Mouse (Mus musculus) embryonic stem cell, embryonic (primary cell): Measurements from ENCODE around the gene Tmem179.

ENCODE experiments used
- CTCF ChIA-PET, 4 experiments: fragments of 300-600 bp in 2 of 4; fragments of 350-600 bp in 2 of 4; sonication (Branson Sonifier 250); formaldehyde crosslinking; loops; one replicate each; lab custom pipeline; 2022; ENCODE audit warnings: inconsistent platforms in 2 of 4; lab: Charles Lee
- POLR2A ChIA-PET, 4 experiments: fragments of 300-600 bp in 2 of 4; fragments of 350-600 bp in 2 of 4; sonication (Branson Sonifier 250); formaldehyde crosslinking; loops; one replicate each; lab custom pipeline; 2022; ENCODE audit warnings: antibody characterized with exemption in 4 of 4, inconsistent platforms in 1 of 4; lab: Charles Lee

Tmem179 gene

GRCm38 (mm10) chr12:112516697-112517337, at the start of gene Tmem179:
Tmem179 (minus strand) TSS chr12:112516747.
- ChIA-PET POLR2A (interaction anchor here in 3 of 4 experiments (0.6 to 1.7 kb wide), 10 partner anchors 10 to 411 kb away, joined by 3 to 6 read pairs (median 3); partner anchors contain the start of gene Siva1 (in 1 of the 3)), CTCF (interaction anchor here (0.6 to 1.5 kb wide), 10 partner anchors 20 to 113 kb away, joined by 3 to 15 read pairs (median 4); no protein-coding TSS in a partner anchor)

DNA sequence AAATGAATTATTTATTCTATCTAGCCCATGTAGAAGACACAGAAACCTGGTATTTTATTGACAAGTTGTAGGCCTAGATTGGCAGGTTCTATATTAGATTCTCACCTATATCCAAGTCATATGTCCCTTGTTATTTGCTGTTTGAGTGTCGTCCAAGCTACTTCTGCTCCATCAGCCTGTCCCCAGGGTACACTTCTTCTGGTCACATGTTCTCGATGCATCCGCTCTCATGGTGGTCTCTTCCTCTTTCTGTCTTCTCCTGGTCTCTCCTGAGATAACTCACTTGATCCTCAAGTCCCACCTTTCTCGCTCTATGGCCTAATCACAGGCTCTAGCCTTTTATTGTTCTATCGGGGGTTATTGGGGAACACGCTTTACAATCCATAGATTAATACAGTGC, 46.5 kb upstream of the Tmem179 start:
- CTCF ChIA-PET: interaction anchor here in 2 of 4 experiments (1.1 to 3.5 kb wide), 2 partner anchors 11 to 43 kb away, joined by 6 to 27 read pairs; no protein-coding TSS in a partner anchor
- POLR2A ChIA-PET: interaction anchor here in 2 of 4 experiments (0.7 to 9.4 kb wide), 7 partner anchors 9 to 64 kb away, joined by 3 to 128 read pairs (median 3); no protein-coding TSS in a partner anchor

DNA sequence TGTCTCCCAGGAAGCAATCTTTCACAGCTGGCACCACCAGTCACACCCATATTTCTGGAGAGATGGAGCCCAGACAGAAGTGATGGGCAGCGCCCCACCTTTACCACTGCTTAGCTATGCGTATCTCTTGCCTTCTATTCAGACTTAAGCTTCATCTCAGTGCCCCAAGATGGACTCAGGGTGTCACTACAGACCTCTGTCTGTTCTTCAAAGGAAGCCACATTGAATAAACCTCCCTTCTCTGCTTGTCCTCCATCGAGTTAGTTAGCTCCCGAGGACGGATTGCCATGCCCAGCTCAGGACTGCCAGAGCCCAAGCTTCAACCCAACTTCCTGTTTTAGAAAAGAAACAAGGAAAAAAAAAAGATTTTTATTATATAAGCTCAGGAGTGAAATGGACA, 45.9 kb upstream of the Tmem179 start:
- POLR2A ChIA-PET: interaction anchor here in 3 of 4 experiments (0.6 to 9.4 kb wide), 9 partner anchors 11 to 458 kb away, joined by 3 to 128 read pairs (median 3); no protein-coding TSS in a partner anchor

DNA sequence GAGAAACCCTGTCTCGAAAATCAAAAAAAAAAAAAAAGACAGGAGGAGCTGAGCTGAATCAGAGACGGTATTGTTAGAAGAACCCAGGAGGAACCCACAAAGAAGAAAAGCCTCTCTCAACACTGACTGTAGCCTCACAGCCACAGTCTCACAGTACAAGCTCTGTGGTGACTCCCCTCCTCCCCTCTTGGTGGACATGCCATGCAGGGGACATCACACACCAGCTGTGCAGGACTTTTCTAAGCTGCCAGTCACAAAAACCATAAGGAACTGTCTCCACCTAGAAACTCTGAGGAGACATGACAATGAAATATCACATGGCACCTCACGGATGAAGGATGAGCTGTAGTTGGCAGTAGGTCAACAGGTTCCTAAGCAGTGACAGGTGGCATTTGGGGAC, 44.6 kb upstream of the Tmem179 start:
- ChIA-PET CTCF (interaction anchor here (0.6 to 3.5 kb wide), 26 partner anchors 8 to 187 kb away, joined by 3 to 29 read pairs (median 4); partner anchors contain the start of gene Adssl1 (in 1 of the 4)), POLR2A (interaction anchor here in 3 of 4 experiments (0.7 to 9.4 kb wide), 18 partner anchors 8 to 624 kb away, joined by 3 to 128 read pairs (median 7); partner anchors contain the start of genes Adssl1 (in 1 of the 3), Inf2 (in 1 of the 3) and Siva1 (in 1 of the 3))

More for the DNA sequence above, 45.9 kb upstream of the Tmem179 start:
- CTCF ChIA-PET: interaction anchor here (0.6 to 3.5 kb wide), 7 partner anchors 10 to 126 kb away, joined by 3 to 27 read pairs (median 5); no protein-coding TSS in a partner anchor

DNA sequence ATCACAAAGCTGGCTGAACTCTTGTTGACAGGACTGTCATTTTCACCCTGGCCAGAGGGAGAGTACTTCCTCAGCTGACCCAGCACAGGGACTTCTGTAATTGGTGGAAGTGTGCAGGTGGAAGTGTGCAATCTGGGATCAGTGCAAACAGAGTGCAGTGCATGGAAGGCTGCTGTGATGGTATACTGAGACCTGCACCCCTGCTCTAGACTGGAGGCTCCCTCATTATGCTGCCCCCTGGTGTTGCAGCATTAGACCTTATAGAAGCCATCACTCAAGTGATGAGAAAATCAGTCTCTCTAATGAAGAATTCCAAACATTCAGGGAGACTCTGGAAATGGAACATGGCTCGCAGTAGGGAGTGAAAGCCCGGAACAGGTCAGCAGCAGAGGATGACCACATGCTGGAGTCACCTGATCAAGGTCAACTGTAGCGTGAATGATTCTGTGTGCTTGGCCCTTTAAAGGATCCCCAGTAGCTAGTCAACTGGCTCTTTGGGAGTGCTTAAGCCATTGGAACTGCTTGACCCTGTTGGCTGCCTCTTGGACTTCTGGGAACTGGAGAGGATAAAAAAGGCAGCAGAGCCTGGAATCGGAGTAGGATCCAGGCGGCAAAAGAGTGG, 43.7 kb upstream of the Tmem179 start:
- CTCF ChIA-PET: interaction anchor here (0.5 to 3.5 kb wide), 32 partner anchors 8 to 425 kb away, joined by 3 to 29 read pairs (median 4); partner anchors contain the start of genes Adssl1 (in 1 of the 4), Akt1 (in 1 of the 4) and Siva1 (in 1 of the 4)

GRCm38 (mm10) chr12:112559671-112560070, 43.1 kb upstream of the Tmem179 start:
- ChIA-PET CTCF (interaction anchor here (0.5 to 3.5 kb wide), 25 partner anchors 7 to 116 kb away, joined by 3 to 29 read pairs (median 5); partner anchors contain the start of genes Akt1 (in 1 of the 4) and Siva1 (in 1 of the 4)), POLR2A (interaction anchor here in 2 of 4 experiments (0.5 to 9.4 kb wide), 31 partner anchors 8 to 234 kb away, joined by 3 to 128 read pairs (median 6); partner anchors contain the start of genes Adssl1 (in 2 of the 2), Siva1 (in 2 of the 2) and Inf2 (in 1 of the 2))

More for the DNA sequence above, 43.7 kb upstream of the Tmem179 start:
- POLR2A ChIA-PET: interaction anchor here in 2 of 4 experiments (0.5 to 9.4 kb wide), 31 partner anchors 8 to 623 kb away, joined by 3 to 128 read pairs (median 6); partner anchors contain the start of genes Siva1 (in 2 of the 2), Adssl1 (in 1 of the 2) and Inf2 (in 1 of the 2)

DNA sequence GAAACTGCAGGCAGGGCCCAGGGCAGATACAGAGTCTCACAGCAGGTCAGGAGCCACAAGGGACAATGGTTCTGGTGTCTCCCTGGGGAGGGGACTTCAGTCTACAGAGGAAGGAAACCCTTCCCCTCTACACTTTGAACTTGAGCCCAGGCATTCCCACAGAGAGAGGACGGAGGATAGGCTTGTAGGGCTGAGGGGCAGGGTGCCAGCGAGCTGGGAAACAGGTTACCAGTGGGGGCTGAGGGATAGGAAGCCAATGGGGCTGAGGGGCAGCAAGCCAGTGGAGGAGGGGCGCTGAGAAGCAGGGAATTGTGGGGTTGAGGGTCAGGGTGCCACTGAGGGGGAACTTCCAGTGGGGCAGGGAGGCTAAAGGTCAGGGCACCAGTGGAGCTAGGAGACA, 42.7 kb upstream of the Tmem179 start:
- POLR2A ChIA-PET: interaction anchor here in 2 of 4 experiments (0.8 to 9.4 kb wide), 30 partner anchors 7 to 250 kb away, joined by 3 to 128 read pairs (median 8); partner anchors contain the start of genes Adssl1 (in 2 of the 2), Inf2 (in 2 of the 2), Clba1 (in 1 of the 2) and Siva1 (in 1 of the 2)

DNA sequence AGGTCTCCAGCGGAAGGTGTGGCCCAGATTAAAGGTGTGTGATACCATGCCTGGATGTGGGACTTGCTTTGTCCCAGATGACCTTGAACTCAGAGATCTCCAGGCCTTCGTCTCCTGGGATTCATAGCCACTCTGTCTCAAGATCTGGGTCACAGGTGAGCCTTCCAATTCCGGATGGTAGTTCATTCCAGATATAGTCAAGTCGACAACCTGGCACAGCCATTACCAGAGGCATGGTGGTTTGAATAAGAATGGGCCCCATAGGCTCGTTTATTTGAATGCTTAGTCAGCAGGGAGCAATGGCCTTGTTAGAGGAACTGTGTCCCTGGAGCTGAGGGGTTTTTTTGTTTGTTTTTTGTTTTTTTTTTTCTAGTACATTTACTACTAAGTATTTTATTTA, 40.7 kb upstream of the Tmem179 start:
- CTCF ChIA-PET: interaction anchor here in 3 of 4 experiments (0.7 to 1.6 kb wide), 4 partner anchors 48 to 150 kb away, joined by 3 to 4 read pairs (median 3); no protein-coding TSS in a partner anchor

More for the DNA sequence above, 42.7 kb upstream of the Tmem179 start:
- CTCF ChIA-PET: interaction anchor here (0.5 to 3.5 kb wide), 23 partner anchors 7 to 547 kb away, joined by 3 to 29 read pairs (median 4); partner anchors contain the start of genes Akt1 (in 1 of the 4) and Siva1 (in 1 of the 4)

GRCm38 (mm10) chr12:112556531-112557060, 40.0 kb upstream of the Tmem179 start:
- CTCF ChIA-PET: interaction anchor here in 3 of 4 experiments (0.6 to 1.6 kb wide), 7 partner anchors 17 to 720 kb away, joined by 3 to 5 read pairs (median 4); no protein-coding TSS in a partner anchor
- POLR2A ChIA-PET: interaction anchor here in 3 of 4 experiments (0.6 to 9.4 kb wide), 21 partner anchors 11 to 1281 kb away, joined by 3 to 128 read pairs (median 4); partner anchors contain the start of genes Adssl1 (in 1 of the 3) and Siva1 (in 1 of the 3)

More for the DNA sequence above, 40.7 kb upstream of the Tmem179 start:
- POLR2A ChIA-PET: interaction anchor here (0.6 to 9.4 kb wide), 20 partner anchors 12 to 393 kb away, joined by 3 to 128 read pairs (median 5); partner anchors contain the start of genes Adssl1 (in 1 of the 4), Cdca4 (in 1 of the 4), Inf2 (in 1 of the 4) and Siva1 (in 1 of the 4)

DNA sequence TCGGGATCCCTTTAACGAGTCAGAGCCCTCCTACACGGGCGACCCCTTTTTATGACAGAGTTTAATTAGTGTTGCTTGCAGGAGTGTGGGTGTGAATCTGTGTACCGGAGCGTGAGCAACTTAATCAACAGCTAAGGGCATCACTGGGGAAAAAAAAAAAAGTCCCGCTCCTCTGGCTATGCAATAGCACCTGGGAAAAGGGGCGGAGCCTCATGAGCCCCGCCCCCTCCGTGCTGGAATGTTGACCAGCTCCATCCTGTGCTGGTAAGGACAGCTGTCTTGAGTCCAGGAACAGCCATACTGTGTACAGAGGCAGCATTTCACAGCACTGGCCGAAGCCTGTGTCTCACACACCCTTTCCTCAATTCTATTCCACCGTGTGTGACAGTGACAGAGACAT, 38.4 kb upstream of the Tmem179 start:
- ChIA-PET POLR2A (interaction anchor here in 3 of 4 experiments (0.5 to 9.4 kb wide), 36 partner anchors 10 to 1959 kb away, joined by 3 to 128 read pairs (median 5); partner anchors contain the start of genes Inf2 (in 2 of the 3), Adssl1 (in 1 of the 3), Btbd6 (in 1 of the 3) and Ckb (in 1 of the 3)), CTCF (interaction anchor here (0.5 to 1.5 kb wide), 23 partner anchors 10 to 734 kb away, joined by 3 to 16 read pairs (median 3); partner anchors contain the start of gene Siva1 (in 1 of the 4))

- CTCF ChIA-PET: interaction anchor here (0.5 to 3.0 kb wide), 91 partner anchors 8 to 1051 kb away, joined by 3 to 123 read pairs (median 5); partner anchors contain the start of genes Adssl1 (in 2 of the 4), Kif26a (in 2 of the 4), Siva1 (in 2 of the 4) and Akt1 (in 1 of the 4)
- POLR2A ChIA-PET: interaction anchor here in 3 of 4 experiments (0.6 to 2.8 kb wide), 41 partner anchors 7 to 739 kb away, joined by 3 to 25 read pairs (median 5); partner anchors contain the start of genes Adssl1 (in 2 of the 3), Inf2 (in 1 of the 3), Tmem179 (in 1 of the 3) and Xrcc3 (in 1 of the 3)
These were observed 36.0 kb upstream of the Tmem179 start for GRCm38 (mm10) chr12:112552520-112552919.

DNA sequence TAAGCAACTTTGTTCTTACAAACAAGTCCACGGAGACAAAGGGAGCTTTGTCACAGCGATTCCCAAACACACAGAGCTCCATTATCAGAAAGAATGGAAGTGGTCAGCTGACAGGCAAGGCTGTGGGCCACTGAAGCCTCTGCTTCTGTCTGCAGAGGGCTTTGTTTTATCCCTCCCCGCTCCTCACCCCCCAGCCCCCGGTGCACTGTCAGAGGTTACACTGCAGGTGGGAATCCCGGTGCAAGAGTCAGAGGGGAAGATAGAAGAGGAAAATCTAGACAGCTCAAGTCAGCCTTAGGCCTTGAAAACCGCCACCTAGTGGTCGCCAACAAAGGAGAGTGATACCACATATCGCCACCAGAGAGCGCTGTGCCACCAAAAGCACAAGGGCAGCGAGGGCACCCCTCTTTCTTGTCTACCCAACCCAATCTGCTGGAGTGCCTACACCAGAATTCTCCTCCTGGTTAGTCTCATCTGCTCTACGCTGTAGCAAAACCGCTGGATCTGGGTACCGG, 35.4 kb upstream of the Tmem179 start:
- CTCF ChIA-PET: interaction anchor here (0.6 to 3.0 kb wide), 162 partner anchors 8 to 1012 kb away, joined by 3 to 123 read pairs (median 4); partner anchors contain the start of genes Adssl1 (in 3 of the 4), Kif26a (in 3 of the 4), Siva1 (in 3 of the 4) and Inf2 (in 2 of the 4)

GRCm38 (mm10) chr12:112549287-112549686, 32.7 kb upstream of the Tmem179 start:
- CTCF ChIA-PET: interaction anchor here in 3 of 4 experiments (0.7 to 1.1 kb wide), 3 partner anchors 16 to 404 kb away, joined by 3 read pairs; partner anchors contain the start of gene Kif26a (in 1 of the 3)

More for the DNA sequence above, 35.4 kb upstream of the Tmem179 start:
- POLR2A ChIA-PET: interaction anchor here in 3 of 4 experiments (0.7 to 2.8 kb wide), 45 partner anchors 8 to 739 kb away, joined by 3 to 25 read pairs (median 6); partner anchors contain the start of genes Adssl1 (in 2 of the 3), Cdca4 (in 1 of the 3), Cep170b (in 1 of the 3) and Tmem179 (in 1 of the 3)

GRCm38 (mm10) chr12:112546110-112546509, 29.6 kb upstream of the Tmem179 start:
- POLR2A ChIA-PET: interaction anchor here in 2 of 4 experiments (1.1 to 1.7 kb wide), 5 partner anchors 10 to 74 kb away, joined by 3 to 7 read pairs (median 4); partner anchors contain the start of genes Adssl1 (in 1 of the 2) and Tmem179 (in 1 of the 2)

More at GRCm38 (mm10) chr12:112549287-112549686, 32.7 kb upstream of the Tmem179 start:
- POLR2A ChIA-PET: no interaction called here

More at GRCm38 (mm10) chr12:112546110-112546509, 29.6 kb upstream of the Tmem179 start:
- CTCF ChIA-PET: no interaction called here
